Mouse (Mus musculus): Measurements from ENCODE around the gene Nap1l4. TPM values are rescaled to one million over a fixed set of nuclear protein-coding genes. Genes with fewer than 3 reads are reported as not detected.
A peak's percentile ranks its signal among the peaks of the same experiment; 100 is the strongest.

Nap1l4 gene
- total RNA-seq, 2 experiments from 2014 or later: 110 to 119 TPM

DNA sequence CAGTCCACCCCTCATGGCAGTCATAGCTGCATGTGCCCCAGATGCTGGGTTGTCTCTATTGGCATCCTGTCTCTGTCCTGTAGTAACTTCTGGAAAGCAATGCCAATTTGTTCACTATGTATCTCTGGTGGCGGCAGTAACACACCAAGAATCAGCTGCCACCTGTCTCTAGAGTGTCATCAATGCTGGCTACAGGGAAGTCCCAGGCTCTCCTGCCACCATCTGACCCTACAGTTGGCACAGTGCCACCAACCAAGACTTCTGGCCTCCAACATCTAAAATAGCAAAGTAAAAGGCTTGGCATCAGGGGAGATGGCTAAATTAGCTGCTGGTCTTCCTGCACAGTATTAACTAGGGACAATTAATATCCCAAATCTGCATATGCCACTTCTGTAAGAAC, 16.5 kb downstream of the Nap1l4 start:
- no peak for DNase-seq (ENCODE audit: low spot score in 2 of 2)

DNA sequence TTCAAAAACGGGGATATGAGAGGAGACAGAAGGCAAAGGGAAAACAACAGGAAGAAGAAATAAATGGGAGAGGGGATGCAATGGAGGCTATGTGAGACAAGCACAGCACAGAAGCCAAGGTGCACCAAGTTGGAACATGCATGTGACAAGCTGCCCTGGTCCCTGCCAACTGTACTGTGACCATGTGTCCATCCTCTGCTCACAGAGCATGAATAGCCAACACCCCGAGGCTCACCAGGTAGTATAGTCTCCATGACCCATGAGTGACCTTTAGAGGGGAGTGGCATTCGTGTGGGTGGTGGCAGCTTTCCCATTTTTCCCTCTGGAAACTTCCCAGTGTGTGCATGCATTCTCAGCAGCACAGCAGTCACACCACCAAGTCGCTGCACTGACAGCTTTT, 29.6 kb downstream of the Nap1l4 start:
- no peak for DNase-seq (ENCODE audit: low spot score in 2 of 2)

DNA sequence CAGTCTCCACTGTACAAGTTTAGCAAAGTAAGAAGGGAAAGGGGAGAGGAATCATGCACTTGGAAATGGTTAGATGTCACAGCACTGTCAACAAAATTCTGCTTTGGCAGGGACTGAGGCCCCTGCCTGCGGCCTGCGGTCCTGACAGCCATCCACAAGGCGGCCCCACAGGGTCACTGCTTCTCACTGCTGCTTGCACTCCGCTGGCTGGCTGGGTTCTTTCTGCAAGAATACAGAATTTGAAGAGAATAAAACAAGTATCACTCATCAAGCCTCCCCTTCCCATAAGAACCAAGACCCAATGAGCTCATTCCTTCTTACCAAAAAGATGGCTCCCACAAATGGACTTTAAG, 34.5 kb downstream of the Nap1l4 start:
- no peak for DNase-seq (ENCODE audit: low spot score in 2 of 2)

DNA sequence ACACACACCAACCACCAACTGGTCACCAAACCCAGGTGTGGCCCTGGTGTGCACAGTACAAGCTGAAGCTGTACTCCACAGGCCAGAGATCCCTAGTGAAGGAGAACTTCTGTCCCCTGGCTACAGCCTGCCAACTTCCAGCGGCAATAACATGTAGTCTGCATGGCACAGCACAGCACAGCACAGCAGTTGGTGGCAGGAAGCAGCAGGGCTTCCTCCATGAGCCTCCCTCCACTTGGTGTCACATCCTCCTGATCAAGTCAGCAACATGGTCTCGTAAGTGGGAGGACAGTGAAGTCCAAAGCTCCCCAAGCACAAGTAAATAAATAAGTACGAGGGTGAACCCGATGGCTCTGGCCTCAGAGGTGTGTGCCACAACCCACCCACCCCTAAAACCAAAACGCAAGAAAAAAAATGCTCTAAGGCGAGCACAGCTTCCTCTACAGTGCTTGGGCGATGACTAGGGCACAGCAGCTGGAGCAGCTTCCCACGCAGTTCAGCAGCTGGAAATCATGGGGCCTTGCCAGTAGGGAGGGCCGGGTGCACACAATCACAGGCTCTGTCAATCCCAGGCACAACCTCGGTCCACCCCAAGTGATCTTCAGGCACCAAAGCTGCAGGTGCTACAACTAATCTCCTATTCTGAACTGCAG, 35.0 kb downstream of the Nap1l4 start:
- DNase-seq (ENCODE audit: low spot score in 2 of 2): no peak

DNA sequence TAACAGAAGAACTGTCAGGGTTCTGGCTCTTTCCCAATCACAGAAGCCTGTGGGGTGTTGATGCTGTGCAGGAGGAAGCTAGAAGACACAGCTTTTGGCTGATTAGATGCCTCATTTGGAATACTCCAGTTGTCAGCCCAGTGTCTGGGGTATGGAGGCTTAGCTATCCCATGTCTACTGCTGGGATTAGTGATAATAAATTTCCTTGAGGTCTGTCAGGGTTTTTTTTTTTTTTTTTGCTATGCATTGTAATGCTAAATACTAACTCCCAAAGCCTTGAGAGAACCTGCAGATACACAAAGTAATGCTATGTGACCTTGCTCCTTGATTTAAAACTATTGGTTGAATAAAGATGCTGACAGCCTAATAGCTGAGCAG, 37.6 kb downstream of the Nap1l4 start:
- no peak for DNase-seq (ENCODE audit: low spot score in 2 of 2)

DNA sequence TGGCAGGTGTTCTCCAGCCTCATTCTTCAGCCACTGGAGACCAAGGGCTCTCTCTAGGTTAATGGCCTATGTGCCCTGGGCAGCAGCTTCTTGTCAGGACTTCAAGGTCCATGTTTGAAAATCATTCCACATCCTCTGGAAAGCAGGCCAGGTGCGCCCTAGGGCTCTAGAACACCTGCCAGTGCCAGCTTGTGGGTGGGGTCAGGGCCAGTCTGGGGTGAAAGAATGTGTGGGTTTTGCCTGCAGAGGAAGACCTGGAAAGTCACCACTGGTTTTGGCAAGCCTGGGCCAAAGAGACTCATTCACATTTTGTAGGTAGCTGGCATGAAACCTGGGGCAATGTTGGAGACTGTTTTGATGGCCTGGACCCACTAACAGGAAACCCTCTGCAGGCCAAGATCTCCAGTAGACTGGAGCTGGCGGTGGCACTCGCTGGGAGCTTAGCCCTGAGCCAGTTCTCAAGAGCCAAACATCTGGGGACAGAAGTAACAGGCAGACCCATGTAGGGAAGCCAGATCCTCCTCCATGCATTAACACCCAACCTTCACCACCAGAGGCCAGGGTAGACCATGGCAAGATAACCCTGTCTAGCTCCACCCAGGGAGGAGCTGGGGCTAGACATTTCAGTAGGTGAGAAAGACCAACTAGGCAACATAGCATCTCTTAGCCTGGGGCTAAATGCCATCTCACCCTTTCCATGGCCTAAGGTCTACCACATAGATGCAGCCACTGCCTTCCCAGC, 38.1 kb downstream of the Nap1l4 start:
- DNase-seq (ENCODE audit: low spot score in 2 of 2): no peak

DNA sequence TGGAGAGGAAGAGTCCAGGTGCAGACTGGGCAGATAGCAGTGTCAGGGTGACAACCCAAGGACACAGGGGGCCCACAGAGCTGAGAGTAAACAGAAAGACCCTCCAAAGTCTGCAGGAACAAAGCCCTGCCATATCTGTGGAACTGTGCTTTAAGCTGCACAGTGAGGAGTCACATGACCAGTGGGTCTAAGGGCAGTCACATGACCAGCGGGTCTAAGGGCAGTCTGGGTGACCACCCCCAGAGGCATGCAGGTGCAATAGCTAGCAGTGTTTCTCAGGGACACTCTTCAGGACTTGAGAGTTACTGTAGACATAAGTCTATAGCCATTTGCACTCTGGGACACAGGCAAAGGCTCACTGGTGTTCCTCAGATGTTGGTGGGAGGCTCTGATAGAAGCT, 39.3 kb downstream of the Nap1l4 start:
- DNase-seq (ENCODE audit: low spot score in 2 of 2): no peak

DNA sequence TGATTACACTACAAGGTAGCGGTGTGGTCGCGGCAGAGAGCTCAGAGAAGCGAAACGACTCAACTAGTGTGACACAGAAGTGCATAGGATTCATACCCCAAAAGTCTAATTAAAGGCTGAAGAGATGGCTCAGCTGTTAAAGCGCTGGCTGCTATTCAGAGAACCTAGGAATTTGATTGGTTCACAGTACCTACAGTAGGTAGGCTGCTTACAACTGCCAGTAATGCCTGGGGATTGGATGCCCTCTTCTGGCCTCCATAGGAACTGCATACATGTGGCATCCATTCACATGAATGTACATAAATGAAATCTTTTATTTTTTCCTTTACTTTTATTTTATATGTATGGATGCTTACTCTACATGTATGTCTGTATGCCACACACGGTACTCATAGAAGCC, 42.2 kb downstream of the Nap1l4 start:
- DNase-seq (ENCODE audit: low spot score in 2 of 2): peak; percentile 42 to 52

DNA sequence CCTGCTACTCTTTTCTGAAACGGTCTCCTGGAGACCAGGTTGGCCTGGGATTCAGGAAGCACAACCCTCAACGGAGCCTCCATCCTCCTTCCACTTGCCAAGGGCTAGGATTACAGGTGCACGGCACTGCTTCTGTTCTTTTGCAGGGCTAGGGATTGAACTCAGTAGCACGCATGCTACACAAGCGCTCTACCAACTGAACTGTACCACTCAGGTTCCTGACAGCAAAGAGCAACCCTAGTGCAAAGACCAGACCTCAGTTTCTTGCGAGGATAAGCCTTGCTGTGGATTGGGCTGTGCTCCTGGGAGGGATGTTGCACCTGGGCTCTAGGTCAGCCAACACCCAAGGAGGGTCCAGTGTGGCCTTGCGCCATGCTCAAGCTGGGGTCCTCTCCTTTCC, 42.6 kb downstream of the Nap1l4 start:
- no peak for DNase-seq (ENCODE audit: low spot score in 2 of 2)

DNA sequence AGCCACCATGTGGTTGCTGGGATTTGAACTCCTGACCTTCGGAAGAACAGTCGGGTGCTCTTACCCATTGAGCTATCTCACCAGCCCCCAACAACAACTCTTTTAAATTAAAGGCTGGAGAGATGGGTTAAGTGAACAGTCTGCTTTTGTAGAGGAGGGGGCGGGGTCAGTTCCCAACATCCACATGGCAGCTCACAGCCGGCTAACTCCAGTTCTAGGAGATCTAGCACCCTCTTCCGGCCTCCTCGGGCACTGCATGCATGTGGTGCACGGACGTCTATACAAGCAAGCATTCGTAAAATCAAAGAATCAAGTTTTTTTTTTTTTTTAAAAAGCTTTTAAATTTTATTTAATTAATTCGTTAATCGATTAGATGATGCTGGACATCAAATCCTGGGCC, 43.1 kb downstream of the Nap1l4 start:
- DNase-seq (ENCODE audit: low spot score in 2 of 2): peak; percentile 65 to 66

DNA sequence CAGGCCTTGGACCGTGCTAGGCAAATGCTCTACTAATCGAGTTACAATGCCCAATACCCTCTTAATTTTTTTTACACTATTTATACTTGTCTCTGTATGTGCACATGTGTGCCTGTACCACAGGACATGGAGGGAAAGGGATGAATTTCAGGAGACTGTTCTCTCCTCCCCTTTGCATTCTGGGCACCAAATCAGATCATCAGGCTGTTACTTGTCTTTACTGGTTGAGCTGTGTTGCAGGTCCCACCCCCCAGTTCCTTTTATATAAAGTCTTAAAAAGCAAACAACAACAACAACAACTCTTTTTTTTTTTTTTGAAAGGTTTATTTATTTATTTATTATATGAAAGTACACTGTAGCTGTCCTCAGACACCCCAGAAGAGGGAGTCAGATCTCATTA, 43.5 kb downstream of the Nap1l4 start:
- DNase-seq (ENCODE audit: low spot score in 2 of 2): no peak

DNA sequence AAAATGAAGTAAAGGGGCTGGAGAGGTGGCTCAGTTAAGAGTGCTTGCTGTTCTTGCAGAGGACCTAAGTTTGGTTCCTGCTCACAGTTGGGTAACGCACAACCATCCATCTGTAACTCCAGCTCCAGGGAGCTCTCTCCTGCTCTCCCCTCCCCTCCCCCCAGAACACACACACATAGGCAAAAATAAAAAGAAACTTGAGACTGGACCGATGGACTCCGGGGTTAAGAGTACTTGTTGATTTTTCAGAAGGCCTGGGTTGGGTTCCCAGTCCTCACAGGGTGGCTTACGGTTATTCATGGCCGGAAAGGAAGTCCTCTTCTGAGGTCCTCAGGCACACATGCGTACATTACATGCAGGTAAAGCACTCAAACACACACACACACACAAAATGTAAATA, 45.0 kb downstream of the Nap1l4 start:
- no peak for DNase-seq (ENCODE audit: low spot score in 2 of 2)

DNA sequence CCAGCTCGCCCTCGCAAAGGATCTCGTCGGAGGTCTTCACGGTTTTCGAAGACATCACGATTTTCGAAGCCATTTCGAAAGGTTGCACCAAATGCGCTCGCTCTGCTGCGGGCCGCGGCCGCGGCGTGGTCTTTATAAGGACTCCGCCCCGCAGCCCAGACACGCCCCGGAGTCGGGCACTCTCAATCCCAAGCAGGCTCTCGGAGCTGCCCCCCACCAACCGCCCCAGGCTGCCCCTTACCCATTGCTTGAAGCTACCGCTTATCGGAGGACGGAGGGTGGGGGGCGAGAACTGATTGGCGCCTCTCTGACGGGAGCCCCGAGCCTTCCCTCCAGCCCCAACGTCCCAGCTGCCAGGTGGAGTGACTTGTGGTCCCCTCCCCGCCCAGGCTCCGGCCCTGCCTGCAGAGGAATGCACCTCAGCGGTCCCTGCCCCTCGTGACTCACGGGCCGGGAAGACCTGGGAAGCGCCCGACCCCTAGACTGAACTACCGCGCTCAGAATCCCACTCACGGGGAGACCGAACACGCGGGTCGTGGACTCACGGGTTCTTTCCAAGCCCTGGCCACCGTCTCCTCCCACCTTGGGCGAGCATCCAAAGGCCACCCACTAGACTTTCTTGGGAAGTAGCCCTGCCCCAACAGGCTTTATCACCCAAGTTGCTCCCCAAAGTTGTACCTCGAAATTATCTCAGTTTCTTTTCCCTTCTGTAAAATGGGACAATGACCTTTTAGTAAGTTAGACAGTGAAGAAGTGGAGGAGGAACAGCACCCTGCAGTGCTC, 46.3 kb downstream of the Nap1l4 start, which contains the start of gene Phlda2:
TSS of gene Phlda2 (minus strand) at position 733 of the 783 bp plus-strand sequence.
- no peak for DNase-seq (ENCODE audit: low spot score in 2 of 2)

DNA sequence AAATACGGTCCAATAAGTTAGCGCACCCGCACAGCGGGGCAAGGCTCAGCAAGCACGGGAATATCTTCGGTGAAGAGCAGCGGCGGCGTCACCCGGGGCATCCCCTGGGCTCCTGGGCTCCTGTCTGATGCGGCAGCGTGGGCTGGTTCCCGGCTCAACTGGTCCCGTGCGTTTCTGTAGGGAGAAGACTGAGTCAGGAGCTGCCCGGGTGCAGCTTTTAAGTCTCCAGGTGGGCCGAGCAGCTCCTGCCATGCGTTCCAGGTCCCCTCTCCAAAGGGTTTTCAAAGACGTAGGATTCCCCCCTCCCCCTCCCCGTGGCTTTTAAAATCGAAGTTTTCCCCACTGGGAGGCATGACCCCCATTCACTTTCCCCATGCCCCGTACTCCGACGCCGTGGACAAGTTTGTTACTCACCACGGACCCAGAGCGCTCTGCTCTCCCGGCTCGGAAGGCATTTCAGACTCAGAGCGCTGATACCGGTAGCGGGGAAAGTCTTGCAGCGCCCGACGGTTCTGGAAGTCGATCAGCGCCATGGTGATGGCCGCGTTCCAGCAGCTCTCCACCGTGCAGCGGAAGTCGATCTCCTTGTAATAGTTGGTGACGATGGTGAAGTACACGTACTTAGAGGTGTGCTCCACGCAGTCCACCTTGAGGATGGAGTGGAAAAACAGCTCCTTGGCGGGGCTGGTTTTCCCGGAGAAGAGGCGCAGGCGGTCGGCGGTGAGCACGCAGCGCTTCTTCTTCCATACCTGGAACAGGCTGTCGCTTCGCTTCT, 47.1 kb downstream of the Nap1l4 start:
- DNase-seq (ENCODE audit: low spot score in 2 of 2): peak in 1 of 2 experiments; percentile 14

DNA sequence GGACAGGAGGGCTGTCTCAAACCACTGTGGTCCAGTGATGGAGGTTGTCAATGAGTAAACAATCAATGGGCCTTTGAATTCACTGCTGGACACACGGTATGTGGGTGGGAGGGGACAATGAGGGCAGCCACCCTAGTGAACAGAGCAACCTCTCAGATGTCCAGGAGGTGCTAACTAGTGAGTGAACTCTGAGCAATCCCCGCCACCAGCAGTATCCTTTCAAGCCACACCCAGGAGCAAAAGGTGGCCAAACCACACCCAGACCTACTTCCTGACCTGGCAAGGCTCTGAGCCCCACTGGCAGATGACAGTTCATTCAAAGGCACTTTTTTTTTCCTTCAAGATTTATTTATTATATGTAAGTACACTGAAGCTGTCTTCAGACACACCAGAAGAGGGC, 48.0 kb downstream of the Nap1l4 start:
- no peak for DNase-seq (ENCODE audit: low spot score in 2 of 2)

DNA sequence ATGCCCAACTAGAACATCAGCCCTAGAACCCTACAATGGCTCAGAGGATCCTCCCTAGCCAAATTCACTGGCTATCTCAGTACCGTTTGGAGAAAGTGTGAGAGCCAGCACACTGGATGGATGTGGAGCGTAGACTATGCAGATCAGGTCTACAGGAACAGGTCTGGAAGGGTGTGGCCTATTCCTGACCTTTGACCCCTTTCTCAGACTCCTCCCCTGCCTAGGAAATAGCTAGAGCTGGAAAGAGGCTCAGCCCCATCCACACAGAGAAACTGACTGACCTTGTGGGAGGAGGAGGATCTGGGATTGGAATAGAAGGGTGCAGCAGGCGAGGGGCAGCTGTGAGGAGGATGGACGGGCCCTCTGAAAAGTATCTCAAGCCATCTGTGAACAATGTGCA, 50.3 kb downstream of the Nap1l4 start:
- no peak for DNase-seq (ENCODE audit: low spot score in 2 of 2)

DNA sequence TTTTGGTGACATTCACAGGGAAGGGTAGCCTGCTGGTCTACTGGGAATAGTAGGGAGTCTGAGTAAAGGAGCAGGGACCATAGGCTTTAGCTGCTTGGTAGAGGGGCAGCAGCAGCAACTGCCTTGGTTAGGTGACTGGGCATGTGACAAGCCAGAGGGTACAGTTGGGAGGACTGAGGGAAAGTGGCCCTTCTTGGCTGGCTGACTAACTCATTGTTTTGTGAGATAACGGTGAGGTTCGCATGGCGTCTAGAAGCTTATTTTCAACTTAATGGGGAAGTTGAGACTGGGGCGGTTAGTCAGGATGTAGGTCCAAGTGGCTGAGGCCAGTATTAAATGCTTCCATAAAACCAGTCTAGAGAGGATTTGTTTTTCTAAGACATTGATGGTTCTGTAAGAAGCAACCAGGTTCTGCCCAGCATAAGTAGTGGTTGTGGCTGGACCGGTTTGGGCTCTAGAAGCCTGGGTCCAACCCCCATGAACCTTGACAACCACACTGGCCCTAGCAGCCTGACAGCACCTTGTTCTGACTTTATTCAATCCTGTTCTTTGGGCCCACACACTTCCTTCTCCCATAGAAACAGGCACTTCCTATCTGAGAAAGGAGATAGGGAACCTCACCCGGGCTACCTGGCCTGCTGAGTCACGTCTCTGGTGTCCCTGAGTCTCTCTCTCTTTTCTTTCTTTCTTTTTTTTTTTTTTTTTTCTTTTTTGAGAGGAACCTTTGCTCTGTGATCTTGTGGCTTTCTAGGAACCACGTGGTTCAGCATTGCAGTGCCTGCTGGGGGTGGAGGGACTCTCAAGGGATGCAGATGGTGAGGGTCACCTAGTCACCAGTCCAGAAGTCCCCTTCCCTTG, 53.6 kb downstream of the Nap1l4 start:
- no peak for DNase-seq (ENCODE audit: low spot score in 2 of 2)

DNA sequence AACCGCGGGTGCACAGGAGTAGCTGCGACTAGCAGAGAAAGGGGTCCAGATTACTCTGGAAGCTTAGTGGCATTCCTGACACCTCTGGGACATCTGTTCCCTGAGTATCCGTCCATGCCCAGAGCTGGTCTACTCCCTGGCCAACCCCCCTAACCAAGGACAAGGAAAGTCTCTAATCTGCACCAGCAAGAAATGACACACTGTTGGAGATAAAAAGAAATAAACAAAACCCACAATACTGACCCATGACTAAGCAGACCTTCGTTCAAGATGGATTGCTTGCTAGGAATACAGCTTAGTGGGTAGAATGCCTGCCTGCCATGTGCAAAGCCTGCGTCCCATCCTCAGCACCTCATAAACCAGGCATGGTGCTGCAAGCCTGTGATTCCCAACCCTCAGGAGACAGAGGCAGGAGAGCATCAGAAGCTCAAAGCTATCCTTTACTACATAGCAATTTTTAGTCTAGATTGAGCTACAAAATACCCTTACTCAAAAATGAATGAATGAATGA, 55.2 kb downstream of the Nap1l4 start:
- DNase-seq (ENCODE audit: low spot score in 2 of 2): no peak

DNA sequence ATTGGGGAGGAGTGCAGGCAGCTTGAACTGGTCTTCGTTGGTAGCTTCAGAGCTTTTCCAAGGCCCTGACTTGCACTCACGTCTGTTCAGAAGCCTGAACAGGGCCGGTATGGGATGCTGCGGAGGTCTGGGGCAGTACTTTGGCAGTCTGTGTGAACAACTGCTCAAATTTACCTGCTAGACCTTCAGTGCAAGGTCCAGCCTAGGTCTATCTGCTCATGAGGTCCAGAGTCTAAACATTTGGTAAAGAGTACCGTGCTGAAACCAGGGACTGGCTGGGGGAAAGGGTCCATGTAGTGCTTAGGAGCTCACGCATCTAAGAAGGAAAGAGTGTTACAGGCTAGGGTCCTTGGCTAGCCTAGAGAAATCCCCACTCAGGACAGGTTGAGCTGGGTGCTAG, 59.2 kb downstream of the Nap1l4 start:
- no peak for DNase-seq (ENCODE audit: low spot score in 2 of 2)

DNA sequence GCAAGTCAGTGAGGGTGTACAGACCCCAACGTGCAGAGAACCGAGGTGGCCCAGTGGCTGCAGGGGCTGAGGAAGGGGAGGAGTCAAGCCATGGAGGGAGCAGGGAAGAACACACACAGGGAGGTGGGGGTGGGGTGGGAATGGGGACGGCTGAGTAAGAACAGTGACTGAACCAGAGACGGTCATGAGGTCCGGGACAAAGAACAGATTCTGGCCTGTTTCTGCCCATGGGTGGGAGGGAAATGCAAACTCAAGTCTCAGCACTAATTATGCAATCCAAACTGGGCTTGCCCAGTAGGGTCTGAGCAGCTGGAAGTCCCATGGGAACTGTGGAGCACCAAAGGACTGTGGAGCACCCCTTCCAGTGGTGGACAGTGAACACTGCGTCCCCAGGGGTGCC, 66.4 kb downstream of the Nap1l4 start:
- no peak for DNase-seq (ENCODE audit: low spot score in 2 of 2)
